Mouse (Mus musculus) heart, adult 18-20 months (tissue): ENCODE results near the gene Adipor1. TPM values are rescaled to one million over a fixed set of nuclear protein-coding genes. Genes with fewer than 3 reads are reported as not detected.

Experiments used
- DNase-seq, 2 experiments: peaks; one replicate each; pipeline ENCODE4 v3.0.0; 2021 to 2022; ENCODE audit warnings: mixed read lengths in 1 of 2
- long read RNA-seq, 2 experiments: library from polyadenylated mRNA; stranded (forward); transcript quantifications; one replicate each; pipeline ENCODE4 v2.0.0; 2021
- total RNA-seq, 2 experiments: library from RNA; stranded (reverse); gene quantifications; 2 replicates each; pipeline ENCODE4 v1.2.3; 2021

The Adipor1 gene
- 100 to 1,000 TPM; 126 to 129 TPM for total RNA-seq
- long read RNA-seq, experiment 1, transcript Adipor1-202 (8 exons, 3,446 nt), result minor isoform, 37 of 481 reads
- long read RNA-seq, experiment 1, transcript Adipor1-201 (8 exons, 3,123 nt), result major isoform, 362 of 481 reads
- long read RNA-seq, experiment 1, partial matches to known transcripts, result 7 of 481 reads
- long read RNA-seq, experiment 1, other reads (novel, unspliced or antisense), result 75 of 481 reads
- long read RNA-seq, experiment 2, transcript Adipor1-202 (8 exons, 3,446 nt), result minor isoform, 16 of 234 reads
- long read RNA-seq, experiment 2, transcript Adipor1-201 (8 exons, 3,123 nt), result major isoform, 166 of 234 reads
- long read RNA-seq, experiment 2, partial matches to known transcripts, result 7 of 234 reads
- long read RNA-seq, experiment 2, other reads (novel, unspliced or antisense), result 45 of 234 reads

- DNase-seq, result peak; percentile 96 to 99
These were observed at the start of gene Adipor1 for GRCm38 (mm10) chr1:134415168-134415831. Gene Adipor1, plus strand, starts transcription at chr1:134415378.

GRCm38 (mm10) chr1:134365491-134365890, 49.7 kb upstream of the Adipor1 start:
- DNase-seq, result no peak

GRCm38 (mm10) chr1:134368777-134369337, 46.3 kb upstream of the Adipor1 start:
- DNase-seq, result peak; percentile 46 to 84

GRCm38 (mm10) chr1:134374124-134374523, 41.1 kb upstream of the Adipor1 start:
- DNase-seq, result no peak

- DNase-seq, result no peak
These were observed 34.1 kb upstream of the Adipor1 start for GRCm38 (mm10) chr1:134381051-134381450.

GRCm38 (mm10) chr1:134381795-134382625, 33.2 kb upstream of the Adipor1 start:
- peak; percentile 39 to 57 for DNase-seq

- DNase-seq, result peak in 1 of 2 experiments; percentile 62
These were observed 30.6 kb upstream of the Adipor1 start for GRCm38 (mm10) chr1:134384581-134384980.

- no peak for DNase-seq
These were observed 30.0 kb upstream of the Adipor1 start for GRCm38 (mm10) chr1:134385176-134385575.

- DNase-seq, result no peak
These were observed 29.5 kb upstream of the Adipor1 start, which contains the start of gene 4933406M09Rik for GRCm38 (mm10) chr1:134385666-134386065. Gene 4933406M09Rik, plus strand, starts transcription at chr1:134385940.

- DNase-seq, result no peak
These were observed 21.4 kb upstream of the Adipor1 start for GRCm38 (mm10) chr1:134393827-134394226.

- DNase-seq, result no peak
These were observed 17.0 kb upstream of the Adipor1 start for GRCm38 (mm10) chr1:134398210-134398609.

- DNase-seq, result no peak
These were observed 15.4 kb upstream of the Adipor1 start for GRCm38 (mm10) chr1:134399735-134400134.

GRCm38 (mm10) chr1:134405509-134406413, 9.4 kb upstream of the Adipor1 start, which contains the start of gene Cyb5r1:
Gene Cyb5r1, plus strand, starts transcription at chr1:134405559.
- peak; percentile 90 for DNase-seq

GRCm38 (mm10) chr1:134406414-134406771, 8.8 kb upstream of the Adipor1 start:
- DNase-seq, result no peak

- DNase-seq, result no peak
These were observed 7.1 kb upstream of the Adipor1 start for GRCm38 (mm10) chr1:134408080-134408479.

GRCm38 (mm10) chr1:134411706-134412629, 3.2 kb upstream of the Adipor1 start:
- DNase-seq, result no peak

- DNase-seq, result no peak
These were observed 1.1 kb upstream of the Adipor1 start for GRCm38 (mm10) chr1:134414038-134414437.

GRCm38 (mm10) chr1:134414501-134415167, 544 bp upstream of the Adipor1 start:
- no peak for DNase-seq

- DNase-seq, result no peak
These were observed 3.3 kb downstream of the Adipor1 start for GRCm38 (mm10) chr1:134418414-134418975.
